Mouse (Mus musculus) hindbrain, embryonic 14.5 days (tissue): ENCODE measurements around the gene Orai1. TPM values are rescaled to one million over a fixed set of nuclear protein-coding genes. Genes with fewer than 3 reads are reported as not detected.

Experiments used
- ATAC-seq: fragments of 200-750 bp; cut with Nextera tagmentation; 2 replicates; pipeline ENCODE4 v1.8.0; 2017; ENCODE audit warnings: moderate number of reproducible peaks, mild to moderate bottlenecking, moderate TSS enrichment, moderate library complexity; ENCODE audit not compliant: low FRiP score
- DNase-seq: peaks from one replicate; pipeline ENCODE4 v3.0.0-alpha.2; 2015; ENCODE audit warnings: low spot score
- H3K27ac ChIP-seq: fragments of 300-500 bp; sonication (generic); 2 replicates; pipeline ENCODE4 v1.5.1; 2014; ENCODE audit warnings: mild to moderate bottlenecking, moderate library complexity
- H3K27me3 ChIP-seq: fragments of 300-500 bp; sonication (generic); 2 replicates; pipeline ENCODE4 v1.6.1; 2014; ENCODE audit warnings: mild to moderate bottlenecking, low read length, mixed read lengths; ENCODE audit not compliant: control insufficient read depth, insufficient read depth
- H3K36me3 ChIP-seq: fragments of 300-500 bp; sonication (generic); replicated peaks from 2 replicates; pipeline ENCODE4 v1.6.1; 2014; ENCODE audit not compliant: control insufficient read depth, insufficient read depth
- H3K4me1 ChIP-seq: fragments of 300-500 bp; sonication (generic); replicated peaks from 2 replicates; pipeline ENCODE4 v1.6.1; 2014; ENCODE audit warnings: antibody characterized with exemption, low read length, mixed read lengths; ENCODE audit not compliant: control insufficient read depth, insufficient read depth
- H3K4me2 ChIP-seq: fragments of 300-500 bp; sonication (generic); replicated peaks from 2 replicates; pipeline ENCODE4 v1.6.1; 2014; ENCODE audit warnings: mild to moderate bottlenecking, moderate library complexity
- H3K4me3 ChIP-seq: fragments of 300-500 bp; sonication (generic); replicated peaks from 2 replicates; pipeline ENCODE4 v1.5.1; 2014; ENCODE audit warnings: mild to moderate bottlenecking, low read length
- H3K9ac ChIP-seq: fragments of 300-500 bp; sonication (generic); 2 replicates; pipeline ENCODE4 v1.6.1; 2014
- H3K9me3 ChIP-seq: fragments of 300-500 bp; sonication (generic); 2 replicates; pipeline ENCODE4 v1.6.1; 2016; ENCODE audit warnings: low read length; ENCODE audit not compliant: control insufficient read depth
- WGBS: fragments of 180-500 bp; shearing (Covaris S2); extraction: QIAGEN DNeasy Blood & Tissue Kit; methylation state at CpG from one replicate; pipeline ENCODE4 v1.1.7; 2014; 5-methylcytosine and 5-hydroxymethylcytosine counted together
- polyA plus RNA-seq: library from polyadenylated mRNA; unstranded; fragments of >200 nt; fragmentation: Nextera tagmentation; extraction: Ambion mirVana; gene quantifications from 2 replicates; pipeline ENCODE4 v1.2.1, GENCODE M21; 2014

The Orai1 gene
- polyA plus RNA-seq, 1 experiment from 2014 or later, result 18.0 TPM

GRCm38 (mm10) chr5:123039120-123039752 is 24.4 kb downstream of the Orai1 start:
- no peak overlapping the region for H3K4me3 ChIP-seq
- no peak for DNase-seq
- no peaks in the 10 kb centered on the region for H3K9me3 ChIP-seq
- H3K27me3 ChIP-seq, result no peaks in the 10 kb centered on the region
- H3K36me3 ChIP-seq, result no peaks in the 10 kb centered on the region
- H3K27ac ChIP-seq, result no peak overlapping the region
- H3K9ac ChIP-seq, result no peak overlapping the region; the same call in 1 of the 2 replicates
- H3K4me2 ChIP-seq, result peak overlapping the region; percentile 49
- ATAC-seq, result no peak
- peaks cover 6% of the 10 kb centered on the region; the same call in 1 of the 2 replicates for H3K4me1 ChIP-seq
- 4% methylated on average over 25 of the region's 25 CpGs for WGBS

- Histone ChIP-seq H3K4me1 (peaks cover 6% of the 10 kb centered on the region; the same call in 1 of the 2 replicates), H3K9me3 (no peaks in the 10 kb centered on the region), H3K4me2 (no peak overlapping the region), H3K9ac (no peak overlapping the region), H3K4me3 (no peak overlapping the region), H3K36me3 (no peaks in the 10 kb centered on the region), H3K27ac (peak overlapping the region; percentile 38; the same call in 1 of the 2 replicates), H3K27me3 (no peaks in the 10 kb centered on the region)
- 53% methylated on average over 7 of the region's 7 CpGs for WGBS
- DNase-seq (no peak), ATAC-seq (no peak)
Measured at GRCm38 (mm10) chr5:123040796-123041195, 25.9 kb downstream of the Orai1 start.

- Histone ChIP-seq H3K27me3 (no peaks in the 10 kb centered on the region), H3K4me1 (peaks cover 4% of the 10 kb centered on the region; the same call in 1 of the 2 replicates), H3K4me3 (no peak overlapping the region), H3K4me2 (no peak overlapping the region), H3K27ac (no peak overlapping the region), H3K36me3 (no peaks in the 10 kb centered on the region), H3K9me3 (no peaks in the 10 kb centered on the region), H3K9ac (no peak overlapping the region)
- 25% methylated on average over 7 of the region's 7 CpGs for WGBS
- ATAC-seq, result no peak
- DNase-seq, result no peak
Measured at GRCm38 (mm10) chr5:123043856-123044255, 29.0 kb downstream of the Orai1 start.

GRCm38 (mm10) chr5:123045561-123046295 is 30.9 kb downstream of the Orai1 start:
- no peak overlapping the region for H3K4me3 ChIP-seq
- ATAC-seq, result no peak
- H3K27me3 ChIP-seq, result no peaks in the 10 kb centered on the region
- H3K9ac ChIP-seq, result no peak overlapping the region
- no peaks in the 10 kb centered on the region for H3K36me3 ChIP-seq
- H3K4me1 ChIP-seq, result no peaks in the 10 kb centered on the region
- no peak overlapping the region for H3K4me2 ChIP-seq
- 34% methylated on average over 9 of the region's 9 CpGs for WGBS
- no peak overlapping the region for H3K27ac ChIP-seq
- peak; percentile 58 for DNase-seq
- H3K9me3 ChIP-seq, result no peaks in the 10 kb centered on the region

GRCm38 (mm10) chr5:123046916-123047315 is 32.0 kb downstream of the Orai1 start, which contains the start of gene Morn3:
Gene Morn3, minus strand, starts transcription at chr5:123047016.
- Histone ChIP-seq H3K27ac (no peak within 1 kb of the TSS), H3K9me3 (no peaks in the 10 kb centered on the region), H3K4me1 (no peaks in the 10 kb centered on the region), H3K9ac (no peak within 1 kb of the TSS), H3K4me2 (no peak within 1 kb of the TSS), H3K4me3 (no peak within 1 kb of the TSS), H3K36me3 (no peaks in the 10 kb centered on the region), H3K27me3 (no peaks in the 10 kb centered on the region)
- 83% methylated on average over 3 of the region's 3 CpGs for WGBS
- DNase-seq (no peak), ATAC-seq (no peak)

GRCm38 (mm10) chr5:123049271-123049670 is 34.4 kb downstream of the Orai1 start:
- 5% methylated on average over 12 of the region's 12 CpGs for WGBS
- H3K9ac ChIP-seq, result peak overlapping the region; percentile 13; the same call in 1 of the 2 replicates
- no peak for ATAC-seq

GRCm38 (mm10) chr5:123050918-123051317 is 36.0 kb downstream of the Orai1 start:
- 84% methylated on average over 9 of the region's 9 CpGs for WGBS
- ATAC-seq (no peak), DNase-seq (no peak)
- H3K27me3 ChIP-seq, result no peaks in the 10 kb centered on the region
- no peak overlapping the region for H3K27ac ChIP-seq
- no peaks in the 10 kb centered on the region for H3K4me1 ChIP-seq
- H3K9ac ChIP-seq, result no peak overlapping the region
- H3K9me3 ChIP-seq, result no peaks in the 10 kb centered on the region
- H3K4me2 ChIP-seq, result no peak overlapping the region
- H3K36me3 ChIP-seq, result no peaks in the 10 kb centered on the region
- H3K4me3 ChIP-seq, result no peak overlapping the region

More at GRCm38 (mm10) chr5:123049271-123049670, 34.4 kb downstream of the Orai1 start:
- H3K27me3 ChIP-seq, result no peaks in the 10 kb centered on the region
- no peaks in the 10 kb centered on the region for H3K36me3 ChIP-seq
- H3K4me3 ChIP-seq, result no peak overlapping the region
- no peaks in the 10 kb centered on the region for H3K4me1 ChIP-seq
- peak overlapping the region; percentile 21 for H3K4me2 ChIP-seq
- H3K9me3 ChIP-seq, result no peaks in the 10 kb centered on the region
- H3K27ac ChIP-seq, result no peak overlapping the region
- peak; percentile 60 for DNase-seq

- Histone ChIP-seq H3K36me3 (no peaks in the 10 kb centered on the region), H3K9ac (no peak overlapping the region), H3K27ac (no peak overlapping the region), H3K9me3 (no peaks in the 10 kb centered on the region), H3K27me3 (no peaks in the 10 kb centered on the region), H3K4me3 (no peak overlapping the region), H3K4me1 (no peaks in the 10 kb centered on the region), H3K4me2 (no peak overlapping the region)
- 79% methylated on average over 5 of the region's 5 CpGs for WGBS
- ATAC-seq, result no peak
- DNase-seq, result no peak
Measured at GRCm38 (mm10) chr5:123051736-123052135, 36.9 kb downstream of the Orai1 start.

GRCm38 (mm10) chr5:123057366-123058250 is 42.7 kb downstream of the Orai1 start:
- peak; percentile 96 for ATAC-seq

More at GRCm38 (mm10) chr5:123057366-123058250, 42.7 kb downstream of the Orai1 start:
- Histone ChIP-seq H3K36me3 (no peaks in the 10 kb centered on the region), H3K27me3 (no peaks in the 10 kb centered on the region), H3K4me3 (peak overlapping the region; percentile 35), H3K4me2 (peak overlapping the region; percentile 49), H3K9ac (peak overlapping the region; percentile 42), H3K9me3 (no peaks in the 10 kb centered on the region), H3K27ac (peak overlapping the region; percentile 66), H3K4me1 (no peaks in the 10 kb centered on the region; the same call in 1 of the 2 replicates)
- peak; percentile 100 for DNase-seq
- WGBS, result 8% methylated on average over 48 of the region's 48 CpGs
